Mouse (Mus musculus) T-cell, adult 2 months (primary cell): ENCODE results near the gene Atxn1l.

Experiments used
- DNase-seq: peaks from one replicate; pipeline ENCODE4 v3.0.0; 2022; ENCODE audit warnings: low spot score

The Atxn1l gene

DNA sequence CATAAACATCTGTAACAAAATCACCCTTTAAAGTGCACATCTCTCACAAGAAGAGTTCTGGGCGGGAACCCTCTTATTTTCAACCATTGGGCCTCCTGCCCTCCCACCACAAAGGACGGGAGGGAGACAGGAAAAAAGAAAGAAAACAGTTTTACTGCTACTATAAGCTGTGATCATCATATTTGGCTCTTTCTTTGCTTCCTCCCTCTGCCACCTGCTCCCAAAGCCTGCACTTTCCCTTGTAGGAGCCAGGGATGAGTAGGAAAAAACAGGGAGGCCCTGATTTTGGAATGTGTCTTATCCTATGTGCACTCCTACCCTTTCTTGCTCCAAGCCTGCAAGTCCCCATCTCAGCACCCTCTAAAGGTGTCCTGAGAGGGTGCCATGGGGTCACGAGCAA, 6.5 kb downstream of the Atxn1l start:
- no peak for DNase-seq

DNA sequence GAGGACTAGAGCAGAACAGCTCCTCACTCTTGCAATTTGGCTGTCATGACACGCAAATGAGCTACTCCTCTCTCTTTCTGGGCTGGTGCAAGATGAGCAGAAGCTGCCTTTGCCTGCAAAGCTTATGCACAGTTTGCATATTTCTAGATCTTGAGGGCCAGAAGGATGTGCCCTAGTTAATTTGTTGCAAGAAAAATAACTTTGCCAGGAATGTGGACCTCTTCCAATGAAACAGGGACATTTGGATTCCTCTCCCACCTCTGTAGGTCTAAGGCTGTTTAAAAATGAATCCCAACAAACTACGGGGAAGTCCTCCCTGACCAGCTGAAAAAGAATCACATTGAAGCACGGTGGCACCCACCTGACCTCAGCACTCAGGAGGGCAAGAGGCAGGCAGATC, 12.4 kb downstream of the Atxn1l start:
- no peak for DNase-seq

DNA sequence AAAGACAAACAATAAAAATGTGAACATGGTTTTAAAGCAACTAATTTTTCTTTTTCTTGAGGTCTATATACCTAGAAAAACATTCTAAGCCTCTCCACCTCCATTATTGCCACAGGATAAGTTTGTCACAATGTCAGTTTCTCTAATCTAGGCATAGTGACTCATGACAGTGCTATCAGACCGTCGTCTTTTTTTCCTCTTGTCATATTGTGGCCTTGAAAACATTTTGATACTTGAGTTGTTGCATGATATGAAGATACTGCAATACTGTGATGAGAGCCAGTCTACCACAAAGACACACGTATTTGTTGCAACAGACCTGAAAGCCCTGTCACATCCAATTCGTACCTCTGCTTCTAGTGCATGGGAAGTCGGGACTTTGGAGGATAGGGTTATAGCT, 22.6 kb downstream of the Atxn1l start:
- DNase-seq, result no peak

DNA sequence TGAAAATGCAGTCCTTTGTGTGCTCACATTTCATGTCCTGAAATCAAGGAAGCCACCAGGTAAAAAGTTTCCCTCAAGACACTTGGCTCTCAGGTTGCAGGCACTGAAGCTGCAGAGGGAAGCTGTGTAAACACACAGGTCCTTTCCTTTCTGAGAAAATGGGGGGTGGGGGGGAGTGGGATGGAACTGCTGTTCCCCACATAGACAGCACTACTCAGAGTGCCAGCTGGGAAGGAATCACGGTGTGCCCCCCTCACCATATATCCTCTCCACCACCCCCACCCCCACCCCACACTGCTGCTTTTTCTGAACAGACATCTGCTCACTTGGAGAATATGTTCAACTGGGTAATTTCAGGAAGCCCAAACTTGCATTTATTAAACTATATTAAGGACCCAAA, 25.0 kb downstream of the Atxn1l start:
- no peak for DNase-seq

DNA sequence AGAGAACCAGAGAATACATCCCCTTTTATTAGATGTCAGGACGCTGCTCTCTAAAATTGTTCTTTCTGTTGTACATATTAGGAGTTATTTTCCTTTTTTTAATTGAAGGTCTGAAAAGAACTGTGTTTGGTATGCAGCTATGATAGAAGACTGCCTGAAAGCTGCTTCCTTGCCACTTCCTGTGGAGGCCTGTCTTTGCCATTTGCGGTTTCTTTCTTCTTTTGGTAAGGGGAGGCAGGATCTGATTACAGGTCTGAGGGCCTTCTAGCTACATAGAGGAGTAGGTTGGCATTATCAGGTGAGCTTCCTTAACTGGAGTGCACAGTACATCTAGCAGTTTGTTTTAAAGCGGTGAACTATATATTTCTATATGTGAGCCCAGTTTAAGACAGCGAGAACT, 29.6 kb downstream of the Atxn1l start:
- DNase-seq, result peak; percentile 66

DNA sequence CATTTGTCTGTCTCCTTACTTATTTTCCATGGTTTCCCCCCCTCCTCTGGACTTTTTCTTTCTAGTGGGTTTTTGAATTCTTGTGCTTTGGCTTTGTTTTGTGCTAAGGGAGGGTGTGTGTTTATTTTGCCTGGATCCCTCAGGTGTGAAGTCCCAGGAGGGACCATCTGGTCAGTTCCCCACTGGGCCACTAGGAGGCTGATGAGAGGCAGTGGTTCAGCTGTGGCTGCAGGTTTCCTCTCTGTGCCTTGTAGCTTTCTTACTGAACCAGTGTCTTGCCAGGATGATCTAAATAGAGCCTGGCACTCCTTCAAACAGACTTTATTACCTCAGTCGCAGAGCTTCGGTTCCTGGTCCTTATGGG, 30.7 kb downstream of the Atxn1l start:
- DNase-seq, result peak; percentile 82

DNA sequence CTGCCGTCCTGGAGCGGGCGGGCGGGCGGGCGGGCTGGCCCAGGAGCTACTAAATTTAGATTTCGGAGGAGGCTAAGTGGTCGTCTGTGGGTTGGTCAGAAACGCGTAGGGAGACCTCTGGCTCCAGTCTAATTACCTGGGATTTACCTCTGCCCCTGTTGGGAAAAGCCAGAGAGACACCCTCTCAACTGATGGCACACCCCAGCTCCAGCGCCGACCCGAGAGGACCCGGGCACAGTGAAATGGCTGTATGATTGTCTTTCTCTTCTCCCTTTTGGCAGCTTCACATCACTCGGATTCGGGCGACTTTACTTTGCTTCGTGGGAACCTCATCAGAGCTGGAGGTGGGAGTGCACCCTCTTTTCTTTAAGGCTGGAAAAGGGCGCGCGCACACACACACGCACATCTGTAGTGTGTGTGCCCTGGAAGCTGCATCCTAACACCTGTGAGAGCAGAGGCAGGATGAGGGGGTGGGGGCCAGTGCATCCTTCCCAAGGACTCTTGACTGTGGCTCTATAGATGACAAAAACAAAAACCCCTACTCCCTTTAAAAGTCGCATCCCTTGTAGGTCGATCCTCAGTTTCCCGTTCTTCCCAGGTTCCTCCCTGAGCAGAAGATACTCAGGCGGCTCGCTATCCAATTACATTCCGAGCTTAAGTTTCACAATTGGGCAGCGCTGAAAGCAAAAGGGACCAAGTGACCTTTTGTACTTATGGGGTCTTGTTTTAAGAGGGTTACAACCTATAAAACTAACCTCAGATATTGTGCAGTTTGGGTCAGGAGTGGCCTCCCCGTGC, 31.3 kb downstream of the Atxn1l start:
- no peak for DNase-seq

DNA sequence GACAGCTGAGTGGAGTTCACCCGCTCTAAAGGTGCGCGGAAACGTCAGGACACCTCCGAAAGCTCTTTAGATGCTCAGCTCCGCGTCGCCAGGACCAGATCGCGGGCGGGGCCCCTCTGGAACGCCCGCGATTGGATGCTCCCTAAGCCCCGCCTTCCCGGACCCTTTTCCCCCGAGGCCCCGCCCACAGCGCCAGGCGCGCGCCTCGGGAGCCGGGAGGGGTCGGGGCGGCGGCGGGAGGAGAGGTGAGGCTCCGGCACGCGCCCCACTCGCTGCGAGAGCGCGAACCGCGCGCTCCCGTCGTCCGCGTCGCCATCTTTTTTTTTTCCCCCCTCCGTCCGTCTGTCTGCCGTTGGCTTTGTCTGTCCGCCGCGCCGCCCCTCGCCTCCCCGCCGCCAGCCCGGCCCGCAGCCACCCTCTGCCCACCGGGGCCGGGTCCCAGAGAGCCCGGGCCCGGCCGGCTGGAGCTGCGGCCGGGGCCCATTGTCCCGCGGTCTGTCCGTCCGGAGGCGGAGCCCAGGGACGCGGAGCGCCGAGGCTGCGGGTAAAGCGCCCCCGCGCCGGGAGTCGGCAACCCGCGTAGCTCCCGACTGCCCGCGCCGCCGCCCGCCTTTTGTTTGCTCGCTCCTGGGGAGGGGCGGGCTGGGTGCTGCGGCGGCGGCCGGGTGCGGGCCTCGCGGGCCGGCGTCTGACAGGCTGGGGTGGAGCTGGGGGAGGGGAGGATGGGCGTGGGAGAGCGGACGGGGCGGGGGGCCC, 32.0 kb downstream of the Atxn1l start, which contains the start of gene Zfp821:
Gene Zfp821, plus strand, starts transcription at position 227 of the 756 bp plus-strand sequence.
- peak; percentile 85 for DNase-seq

DNA sequence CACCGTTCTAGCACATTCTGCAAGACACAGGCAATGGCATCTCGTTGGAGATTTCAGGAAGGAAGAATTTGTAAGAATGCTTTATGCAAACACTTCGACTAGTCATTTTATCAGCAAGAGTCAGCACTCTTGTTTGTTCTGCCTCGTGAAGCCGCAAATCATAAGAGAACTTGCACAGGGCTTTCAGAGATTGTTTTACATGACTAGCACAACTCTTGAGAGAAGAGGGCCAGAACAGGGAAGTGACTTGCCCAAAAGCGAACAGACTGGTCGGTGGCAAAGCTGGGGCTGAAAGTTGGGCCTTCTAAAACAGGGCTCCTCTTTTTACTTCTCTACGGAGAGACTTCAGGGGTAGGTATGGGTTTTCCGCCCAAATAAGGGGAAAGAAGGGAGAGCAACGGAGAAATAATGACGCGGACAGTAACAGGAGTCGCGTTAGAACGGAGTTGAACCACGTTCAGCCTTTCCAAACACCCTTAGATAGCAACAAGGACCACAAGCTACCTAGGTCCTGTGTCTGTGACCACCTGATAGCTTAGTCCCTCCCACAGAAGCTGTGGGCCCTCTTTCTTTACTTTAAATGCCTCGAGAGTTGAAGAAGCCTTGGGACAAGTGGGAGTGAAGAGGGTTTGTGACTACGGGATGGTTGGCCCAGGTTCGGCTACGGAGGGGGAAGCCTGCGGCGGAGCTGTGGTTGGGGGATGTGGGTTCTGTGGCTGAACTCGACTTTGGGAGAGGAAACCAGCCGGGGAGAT, 32.8 kb downstream of the Atxn1l start:
- DNase-seq, result peak; percentile 13

DNA sequence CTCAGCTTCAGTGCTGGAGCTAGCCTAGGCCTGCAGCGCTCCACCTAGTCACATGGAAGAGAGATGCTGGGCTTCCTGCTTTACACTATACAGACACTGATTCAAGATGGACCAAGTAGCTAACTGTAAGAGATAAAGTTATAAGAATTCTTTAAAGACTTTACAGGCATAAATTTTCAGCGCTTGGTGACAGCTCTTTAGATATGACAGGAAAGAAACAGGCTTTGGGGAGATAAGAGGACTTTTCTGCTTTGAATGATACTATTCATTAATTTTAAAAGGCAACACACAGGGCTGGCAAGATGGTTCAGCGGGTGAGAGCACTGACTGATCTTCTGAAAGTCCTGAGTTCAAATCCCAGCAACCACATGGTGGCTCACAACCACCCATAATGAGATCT, 39.1 kb downstream of the Atxn1l start:
- no peak for DNase-seq

DNA sequence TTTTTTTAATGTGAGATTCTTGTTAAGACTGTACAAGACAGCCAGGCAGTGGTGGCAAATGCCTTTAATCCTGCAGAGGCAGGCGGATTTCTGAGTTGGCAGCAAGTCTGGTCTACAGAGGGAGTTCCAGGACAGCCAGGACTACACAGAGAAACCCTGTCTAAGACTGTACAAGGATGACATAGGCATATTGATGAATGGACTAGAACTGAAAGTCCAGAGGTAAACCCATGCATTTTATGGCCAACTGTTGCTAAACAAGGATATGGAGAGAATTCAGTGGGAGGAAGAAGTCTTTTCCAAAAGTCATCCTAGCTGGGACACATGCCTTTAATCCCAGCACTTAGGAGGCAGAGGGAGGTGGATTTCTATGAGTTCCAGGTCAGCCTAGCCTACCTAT, 39.8 kb downstream of the Atxn1l start:
- no peak for DNase-seq

DNA sequence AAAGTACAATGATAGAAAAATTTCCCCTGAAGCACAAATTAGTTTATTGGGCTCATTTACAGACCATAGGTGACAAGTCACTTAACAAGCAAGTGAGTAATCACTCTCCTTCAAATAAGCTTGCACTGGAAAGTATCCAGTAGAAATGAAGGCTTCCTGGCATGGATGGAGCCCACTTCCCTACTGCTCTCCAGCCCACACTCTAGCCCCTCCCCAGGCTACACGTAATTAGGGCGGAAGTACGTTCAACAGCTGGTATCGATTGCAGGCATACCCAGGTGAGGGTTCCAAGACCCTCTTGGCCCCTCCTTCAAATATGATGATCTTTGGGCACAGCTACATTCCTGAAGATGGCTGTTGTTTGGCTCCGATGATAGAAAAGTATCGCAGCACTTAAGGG, 43.4 kb downstream of the Atxn1l start:
- DNase-seq, result no peak

DNA sequence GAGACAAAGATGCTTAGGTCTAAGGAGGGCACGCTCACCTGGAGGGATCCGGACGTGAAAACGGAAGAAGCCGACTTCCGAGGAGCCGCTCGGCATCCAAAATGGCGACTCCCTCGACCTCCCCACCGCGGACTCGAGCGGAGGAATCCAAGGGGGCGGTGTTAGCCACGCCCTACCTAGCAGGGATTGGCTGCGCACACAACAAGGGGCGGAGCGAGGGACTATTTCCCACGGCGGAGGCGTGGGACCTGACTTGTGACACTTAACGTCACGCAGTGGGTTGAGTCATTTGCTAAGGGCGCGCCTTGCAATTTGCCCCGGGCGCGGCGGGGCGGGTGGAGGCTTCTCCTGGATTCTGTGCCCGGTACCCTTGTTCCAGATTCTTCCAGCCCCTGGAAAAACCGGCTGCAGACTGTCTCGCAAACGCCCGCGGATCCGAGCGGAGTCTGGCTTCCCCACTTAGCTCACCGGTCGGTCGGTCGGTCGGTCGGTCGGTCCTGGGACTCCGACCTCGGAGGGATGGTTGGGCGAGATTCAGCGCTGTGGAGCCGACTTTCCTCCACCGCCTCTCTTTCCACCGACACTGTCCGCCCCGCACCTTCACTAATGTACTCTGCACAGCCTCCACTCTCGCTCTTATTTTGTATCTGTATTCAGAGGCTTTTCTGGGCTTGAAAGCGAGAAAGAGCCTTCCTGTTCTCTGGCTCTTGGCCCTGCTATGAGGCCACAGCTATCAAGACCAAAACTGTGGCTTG, 44.2 kb downstream of the Atxn1l start, which contains the start of gene Ist1:
Gene Ist1, minus strand, starts transcription at position 115 of the 755 bp plus-strand sequence.
- peak; percentile 98 for DNase-seq

DNA sequence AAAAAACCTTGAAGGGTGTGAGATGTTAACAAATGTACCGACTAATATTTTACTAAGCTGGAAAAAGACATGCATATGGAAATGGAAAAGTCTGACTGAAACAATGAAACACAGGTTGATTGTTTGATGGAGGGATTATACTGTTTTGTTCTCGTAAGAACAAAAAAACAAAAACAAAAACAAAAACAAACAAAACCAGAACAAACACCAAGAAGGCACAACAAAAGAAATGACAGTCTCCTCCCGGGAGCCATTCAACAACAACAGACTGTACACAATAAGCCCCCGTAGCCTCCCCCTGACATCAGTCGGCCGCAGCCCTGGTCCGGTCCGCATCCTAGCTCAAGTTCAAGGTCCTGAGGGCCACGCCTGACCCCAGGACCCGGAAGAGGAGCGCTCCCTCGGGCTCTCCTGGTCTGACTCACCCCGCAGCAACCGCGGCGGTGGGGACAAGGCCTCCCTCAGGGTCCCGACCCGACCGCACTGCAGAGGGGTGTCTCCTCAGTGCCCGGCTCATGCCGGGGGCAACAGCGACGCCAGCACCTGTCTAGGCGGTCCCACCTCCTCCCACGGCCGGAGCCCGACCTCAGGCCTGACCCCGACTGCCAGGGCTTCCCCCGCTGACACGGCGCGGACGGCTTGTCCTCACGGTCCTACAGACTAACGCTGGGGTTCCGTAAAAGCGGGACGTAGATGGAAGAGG, 44.9 kb downstream of the Atxn1l start:
- DNase-seq, result no peak

DNA sequence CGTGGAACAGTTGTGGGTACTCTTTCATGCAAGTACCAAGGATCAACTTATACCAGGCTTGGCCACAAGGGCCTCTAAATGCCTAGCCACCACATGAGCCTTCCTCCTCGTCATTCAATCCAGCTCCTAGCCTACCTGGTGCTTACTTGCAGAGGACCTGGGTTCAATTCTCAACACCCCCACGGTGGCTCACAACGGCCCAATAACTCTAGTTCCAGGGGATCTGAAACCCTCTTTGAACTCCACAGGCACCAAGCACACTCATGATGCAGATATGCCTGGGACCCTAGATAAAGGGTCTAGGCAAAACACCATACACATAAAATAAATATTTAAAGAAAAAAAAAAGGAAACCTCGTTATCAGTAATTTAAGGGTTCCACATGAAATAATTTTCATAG, 45.8 kb downstream of the Atxn1l start:
- peak; percentile 38 for DNase-seq

DNA sequence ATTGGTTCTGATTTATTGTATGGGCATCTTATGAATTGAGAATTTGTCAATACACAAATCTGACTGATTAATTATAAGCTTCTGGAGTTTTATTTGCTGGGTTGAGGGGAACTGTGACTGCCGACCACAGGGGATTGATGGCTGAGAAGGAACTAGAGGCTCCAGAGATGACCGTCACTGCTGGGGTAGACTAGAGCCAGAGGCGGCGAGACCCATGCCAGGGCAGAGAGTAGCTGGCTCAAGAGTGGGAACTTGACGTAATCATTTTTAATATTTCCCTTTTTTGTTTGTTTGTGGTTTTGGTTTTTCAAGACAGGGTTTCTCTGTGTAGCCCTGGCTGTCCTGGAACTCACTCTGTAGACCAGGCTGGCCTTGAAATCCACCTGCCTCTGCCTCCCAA, 50.3 kb downstream of the Atxn1l start:
- no peak for DNase-seq

DNA sequence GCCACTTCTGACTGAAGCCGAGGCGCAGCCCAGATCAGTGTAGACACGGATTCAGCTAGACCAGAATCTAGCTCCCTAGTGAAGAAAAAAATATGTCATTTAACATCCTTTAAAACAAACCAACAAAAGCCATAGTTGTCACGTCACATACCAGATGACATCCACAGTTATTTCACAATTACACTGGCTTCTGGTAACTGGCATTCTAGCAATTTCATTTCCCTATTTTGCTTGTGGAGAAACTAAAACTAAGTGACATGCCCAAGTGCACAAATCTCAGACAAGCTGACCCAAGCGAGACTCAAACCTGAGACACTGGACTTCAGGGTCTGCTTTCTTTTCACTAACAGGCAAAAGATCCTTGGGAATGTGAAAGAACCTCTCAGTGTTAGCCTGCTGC, 55.4 kb downstream of the Atxn1l start:
- no peak for DNase-seq

DNA sequence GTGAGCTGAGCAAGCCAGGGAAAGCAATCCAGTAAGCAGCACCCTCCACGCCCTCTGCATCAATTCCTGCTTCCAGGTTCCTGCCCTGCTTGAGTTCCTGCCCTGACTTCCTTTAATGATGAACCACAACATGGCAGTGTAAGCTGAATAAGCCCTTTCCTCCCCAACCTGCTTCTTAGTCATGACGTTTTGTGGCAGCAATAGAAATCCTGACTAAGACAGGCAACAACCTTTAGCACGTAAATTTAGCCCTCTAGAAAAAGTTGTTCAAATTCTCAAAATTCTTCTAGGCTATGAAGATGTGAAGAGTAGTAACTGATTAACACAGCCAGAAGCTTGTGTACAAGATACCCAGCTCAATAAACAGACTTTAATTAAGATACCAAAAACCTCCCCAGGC, 56.0 kb downstream of the Atxn1l start:
- no peak for DNase-seq
